Mouse (Mus musculus): ENCODE measurements at regions not wholly inside any gene's neighbourhood (a gene's known extent, or its start where the extent isn't known, plus 50 kb on each side); places are given as distances from the start of the nearest gene placed in this dataset.

GRCm38 (mm10) chr4:89575529-89575928 is 103.7 kb upstream of the Dmrta1 start (continued):
- TF ChIP-seq BHLHE40 (IDR thresholded peaks at IDR 0.05; ENCODE audit: low read depth, low read length): no peak
- TF ChIP-seq SMC3 (IDR thresholded peaks at IDR 0.05; ENCODE audit: low read depth, low read length): peak; percentile 73
- no peak for TF ChIP-seq TBP (conservative IDR thresholded peaks at IDR 0.05; ENCODE audit: low read depth, low read length)
- TF ChIP-seq RAD21 (IDR thresholded peaks at IDR 0.05; ENCODE audit: low read depth, low read length): peak; percentile 85
- no peak for TF ChIP-seq ZNF384 (IDR thresholded peaks at IDR 0.05; ENCODE audit: low read depth, low read length)

GRCm38 (mm10) chr4:89554711-89555466 is 124.3 kb upstream of the Dmrta1 start:
- no peak overlapping the region for H3K4me2 ChIP-seq (ENCODE audit: insufficient read depth, low read depth, poor library complexity, severe bottlenecking)
- no peaks in the 10 kb centered on the region for H3K27me3 ChIP-seq (replicated peaks)
- H3K4me1 ChIP-seq (ENCODE audit: control insufficient read depth in 1 of 2, insufficient read depth in 2 of 2): peaks cover 0 to 12% of the 10 kb centered on the region in 2 experiments; a peak in 2 of 4 replicates
- H3K9ac ChIP-seq (ENCODE audit: insufficient read depth, low read depth): no peak overlapping the region
- H3K9me3 ChIP-seq (replicated peaks; ENCODE audit: low read length): no peaks in the 10 kb centered on the region
- H3K36me3 ChIP-seq (replicated peaks in 1 of 2; ENCODE audit: control insufficient read depth in 1 of 2, insufficient read depth in 1 of 2, low read length in 1 of 2): no peaks in the 10 kb centered on the region
- TF ChIP-seq JUND (conservative IDR thresholded peaks at IDR 0.05; ENCODE audit: low read depth, low read length): no peak
- TF ChIP-seq RAD21 (IDR thresholded peaks at IDR 0.05; ENCODE audit: low read depth, low read length): no peak
- no peak for TF ChIP-seq MAX (IDR thresholded peaks at IDR 0.05; ENCODE audit: low read length)
- no peak for TF ChIP-seq ZC3H11A (IDR thresholded peaks at IDR 0.05; ENCODE audit: low read depth, low read length)
- no peak overlapping the region for H3K27ac ChIP-seq (ENCODE audit: insufficient read depth, low read depth)
- in situ Hi-C loops (cut with MboI; ENCODE audit: low pct_ligation_motif_present, low pct_unique_long_range_greater_than_20kb, low sequenced_read_pairs): no loop called here
- dilution Hi-C loops (cut with MboI; ENCODE audit: extremely low pct_ligation_motif_present, extremely low pct_unique_long_range_greater_than_20kb, low sequenced_read_pairs): no loop called here
- H3K4me3 ChIP-seq (replicated peaks in 1 of 3; ENCODE audit: low read depth in 2 of 3, low read length in 2 of 3, poor library complexity in 1 of 3): no peak overlapping the region
- DNase-seq (ENCODE audit: extremely low read depth): no peak
- H3K79me2 ChIP-seq (replicated peaks; ENCODE audit: control insufficient read depth, extremely low read depth, insufficient read depth, poor library complexity, severe bottlenecking): no peaks in the 10 kb centered on the region

- TF ChIP-seq KAT2A (IDR thresholded peaks at IDR 0.05; ENCODE audit: insufficient replicate concordance, low read length) (no peak), USF1 (IDR thresholded peaks at IDR 0.05; ENCODE audit: low read depth, low read length) (no peak), CHD1 (IDR thresholded peaks at IDR 0.05; ENCODE audit: low read depth, low read length) (no peak), IRF4 (IDR thresholded peaks at IDR 0.05; ENCODE audit: low read depth, low read length) (no peak), EP300 (IDR thresholded peaks at IDR 0.05; ENCODE audit: low read length) (no peak), MAX (IDR thresholded peaks at IDR 0.05; ENCODE audit: low read length) (no peak), JUN (IDR thresholded peaks at IDR 0.05; ENCODE audit: insufficient read depth, low read depth, low read length) (no peak), NRF1 (IDR thresholded peaks at IDR 0.05; ENCODE audit: low read depth, low read length) (no peak), SMC3 (IDR thresholded peaks at IDR 0.05; ENCODE audit: low read depth, low read length) (no peak), HCFC1 (IDR thresholded peaks at IDR 0.05; ENCODE audit: low read depth, low read length) (no peak), POLR2A (IDR thresholded peaks at IDR 0.05; ENCODE audit: low read depth, low read length) (no peak), BHLHE40 (IDR thresholded peaks at IDR 0.05; ENCODE audit: low read depth, low read length) (no peak), ZMIZ1 (IDR thresholded peaks at IDR 0.05; ENCODE audit: low read depth, low read length) (no peak), MEF2A (IDR thresholded peaks at IDR 0.05; ENCODE audit: borderline replicate concordance, low read depth, low read length) (no peak), POLR2AphosphoS2 (IDR thresholded peaks at IDR 0.05; ENCODE audit: low read depth, low read length) (no peak)
- no peak overlapping the region for H3K9ac ChIP-seq (ENCODE audit: insufficient read depth, low read depth)
- H3K4me2 ChIP-seq (ENCODE audit: insufficient read depth, low read depth, poor library complexity, severe bottlenecking): no peak overlapping the region
- in situ Hi-C loops (cut with MboI; ENCODE audit: low pct_ligation_motif_present, low pct_unique_long_range_greater_than_20kb, low sequenced_read_pairs) (no loop called here), dilution Hi-C loops (cut with MboI; ENCODE audit: extremely low pct_ligation_motif_present, extremely low pct_unique_long_range_greater_than_20kb, low sequenced_read_pairs) (no loop called here)
- no peak overlapping the region for H3K27ac ChIP-seq (ENCODE audit: insufficient read depth, low read depth)
- no peaks in the 10 kb centered on the region for H3K9me3 ChIP-seq (replicated peaks; ENCODE audit: low read length)
- no peaks in the 10 kb centered on the region for H3K27me3 ChIP-seq (replicated peaks)
- no peaks in the 10 kb centered on the region for H3K79me2 ChIP-seq (replicated peaks; ENCODE audit: control insufficient read depth, extremely low read depth, insufficient read depth, poor library complexity, severe bottlenecking)
- peaks cover 0 to 12% of the 10 kb centered on the region in 2 experiments; a peak in 2 of 4 replicates for H3K4me1 ChIP-seq (ENCODE audit: control insufficient read depth in 1 of 2, insufficient read depth in 2 of 2)
- no peaks in the 10 kb centered on the region for H3K36me3 ChIP-seq (replicated peaks in 1 of 2; ENCODE audit: control insufficient read depth in 1 of 2, insufficient read depth in 1 of 2, low read length in 1 of 2)
- no peak for DNase-seq (ENCODE audit: extremely low read depth)
- no peak overlapping the region for H3K4me3 ChIP-seq (replicated peaks in 1 of 3; ENCODE audit: low read depth in 2 of 3, low read length in 2 of 3, poor library complexity in 1 of 3)
Measured at GRCm38 (mm10) chr4:89552556-89552955, 126.7 kb upstream of the Dmrta1 start.
